Mouse (Mus musculus) heart, adult 8-10 months (tissue): Measurements from ENCODE around the gene Gm20388. TPM values are rescaled to one million over a fixed set of nuclear protein-coding genes. Genes with fewer than 3 reads are reported as not detected.

ENCODE experiments used
- DNase-seq: peaks from one replicate; pipeline ENCODE4 v3.0.0; 2022; ENCODE audit warnings: low spot score
- total RNA-seq, 4 experiments: library from RNA; stranded (reverse); gene quantifications; 2 replicates each; pipeline ENCODE4 v1.2.4; 2022

The Gm20388 gene
- total RNA-seq, 4 experiments from 2014 or later, result 4.2 to 6.7 TPM; not detected in 2

GRCm38 (mm10) chr8:124078969-124079368, 4168.3 kb downstream of the Gm20388 start:
- no peak for DNase-seq

- no peak for DNase-seq
Observed at GRCm38 (mm10) chr8:124080467-124081326, 4170.1 kb downstream of the Gm20388 start.

- DNase-seq, result no peak
Observed at GRCm38 (mm10) chr8:124082616-124083015, 4172.0 kb downstream of the Gm20388 start.

- no peak for DNase-seq
Observed at GRCm38 (mm10) chr8:124083611-124084010, 4173.0 kb downstream of the Gm20388 start.

- DNase-seq, result no peak
Observed at GRCm38 (mm10) chr8:124085668-124086067, 4175.0 kb downstream of the Gm20388 start.

- no peak for DNase-seq
Observed at GRCm38 (mm10) chr8:124088092-124088613, 4177.5 kb downstream of the Gm20388 start.

GRCm38 (mm10) chr8:124089016-124089415, 4178.4 kb downstream of the Gm20388 start:
- DNase-seq, result no peak

GRCm38 (mm10) chr8:124090473-124090872, 4179.8 kb downstream of the Gm20388 start:
- no peak for DNase-seq

- DNase-seq, result no peak
Observed at GRCm38 (mm10) chr8:124098953-124099622, 4188.4 kb downstream of the Gm20388 start.

- no peak for DNase-seq
Observed at GRCm38 (mm10) chr8:124099623-124099965, 4189.0 kb downstream of the Gm20388 start.

GRCm38 (mm10) chr8:124105869-124106268, 4195.2 kb downstream of the Gm20388 start:
- DNase-seq, result no peak

GRCm38 (mm10) chr8:124106328-124107195, 4195.9 kb downstream of the Gm20388 start:
- DNase-seq, result no peak

GRCm38 (mm10) chr8:124113108-124113507, 4202.5 kb downstream of the Gm20388 start:
- DNase-seq, result no peak

- no peak for DNase-seq
Observed at GRCm38 (mm10) chr8:124125241-124125640, 4214.6 kb downstream of the Gm20388 start.

- DNase-seq, result no peak
Observed at GRCm38 (mm10) chr8:124137261-124137660, 4226.6 kb downstream of the Gm20388 start.

GRCm38 (mm10) chr8:124140211-124140790, 4229.7 kb downstream of the Gm20388 start:
- no peak for DNase-seq

- no peak for DNase-seq
Observed at GRCm38 (mm10) chr8:124140868-124141431, 4230.3 kb downstream of the Gm20388 start.

GRCm38 (mm10) chr8:124141681-124142391, 4231.2 kb downstream of the Gm20388 start:
- no peak for DNase-seq

- DNase-seq, result no peak
Observed at GRCm38 (mm10) chr8:124143003-124143402, 4232.4 kb downstream of the Gm20388 start.

GRCm38 (mm10) chr8:124143871-124144618, 4233.4 kb downstream of the Gm20388 start:
- no peak for DNase-seq
